Mouse (Mus musculus) kidney, adult 2 months (tissue): ENCODE data around the gene Nmt2. TPM values are rescaled to one million over a fixed set of nuclear protein-coding genes. Genes with fewer than 3 reads are reported as not detected.

Experiments used
- DNase-seq: peaks from one replicate; pipeline ENCODE4 v3.0.0; 2021
- H3K27ac ChIP-seq: fragments of 200-500 bp; 2 replicates; pipeline ENCODE4 v1.5.1; 2012; ENCODE audit warnings: low read depth, low read length, control low read depth, inconsistent platforms; ENCODE audit not compliant: insufficient read depth
- H3K27me3 ChIP-seq: fragments of 200-500 bp; replicated peaks from 2 replicates; pipeline ENCODE4 v1.6.1; 2012; ENCODE audit warnings: mild to moderate bottlenecking, moderate library complexity, low read length, inconsistent platforms; ENCODE audit not compliant: control insufficient read depth, insufficient read depth
- H3K36me3 ChIP-seq: fragments of 200-500 bp; 2 replicates; pipeline ENCODE4 v1.6.1; 2012; ENCODE audit warnings: mild to moderate bottlenecking, moderate library complexity, low read length, inconsistent platforms; ENCODE audit not compliant: control insufficient read depth, insufficient read depth
- H3K4me1 ChIP-seq: fragments of 200-500 bp; 2 replicates; pipeline ENCODE4 v1.6.1; 2011; ENCODE audit warnings: low read length; ENCODE audit not compliant: control insufficient read depth, insufficient read depth
- H3K4me3 ChIP-seq: fragments of 200-500 bp; 2 replicates; pipeline ENCODE4 v1.5.1; 2011; ENCODE audit warnings: mild to moderate bottlenecking, low read depth, low read length, control low read depth; ENCODE audit not compliant: insufficient read depth
- CTCF ChIP-seq: fragments of 200-500 bp; conservative IDR thresholded peaks from 2 replicates; pipeline ENCODE4 v1.5.1; 2011; ENCODE audit warnings: low read depth, mild to moderate bottlenecking, control low read depth, low read length, moderate library complexity, mixed read lengths; ENCODE audit not compliant: insufficient read depth, insufficient read length
- POLR2A ChIP-seq: fragments of 200-500 bp; IDR thresholded peaks from one replicate; pipeline ENCODE4 v1.6.1; 2011; ENCODE audit warnings: low read depth, low read length, control low read depth
- WGBS: fragments of 180-500 bp; shearing (Covaris S2); methylation state at CpG from one replicate; pipeline ENCODE4 v1.1.7; 2018; 5-methylcytosine and 5-hydroxymethylcytosine counted together
- polyA plus RNA-seq: library from polyadenylated mRNA; depleted of rRNA; stranded (reverse); fragments of >200 nt; gene quantifications from 2 replicates; pipeline ENCODE4 v1.2.3, GENCODE M21; 2012

Nmt2 gene
- polyA plus RNA-seq, 1 experiment, result 5.9 TPM

- Histone ChIP-seq H3K27me3 (no peaks in the 10 kb centered on the region), H3K27ac (no peak overlapping the region), H3K4me1 (0 out of 2 replicates have a peak, but pooled peaks cover 5% of the 10 kb centered on the region), H3K36me3 (peaks cover 2% of the 10 kb centered on the region), H3K4me3 (no peak overlapping the region)
- DNase-seq, result no peak
- 81% methylated on average over 1 of the region's 1 CpGs for WGBS
- no peak for TF ChIP-seq CTCF
- TF ChIP-seq POLR2A, result no peak
Observed at GRCm38 (mm10) chr2:3326547-3326946, 42.5 kb downstream of the Nmt2 start.

GRCm38 (mm10) chr2:3327351-3327750 is 43.3 kb downstream of the Nmt2 start:
- no peak overlapping the region for H3K4me3 ChIP-seq
- TF ChIP-seq CTCF, result peak; percentile 69
- no peak for TF ChIP-seq POLR2A
- peak; percentile 74 for DNase-seq
- H3K4me1 ChIP-seq, result 0 out of 2 replicates have a peak, but pooled peaks cover 5% of the 10 kb centered on the region
- no peak overlapping the region for H3K27ac ChIP-seq
- WGBS, result 34% methylated on average over 1 of the region's 1 CpGs
- peaks cover 2% of the 10 kb centered on the region for H3K36me3 ChIP-seq
- no peaks in the 10 kb centered on the region for H3K27me3 ChIP-seq

GRCm38 (mm10) chr2:3331071-3331703 is 47.2 kb downstream of the Nmt2 start:
- no peak overlapping the region for H3K27ac ChIP-seq
- H3K4me1 ChIP-seq, result peaks cover 5% of the 10 kb centered on the region; the same call in 1 of the 2 replicates
- no peak for TF ChIP-seq CTCF
- TF ChIP-seq POLR2A, result no peak
- no peak for DNase-seq
- no peak overlapping the region for H3K4me3 ChIP-seq
- no peaks in the 10 kb centered on the region for H3K27me3 ChIP-seq
- no peaks in the 10 kb centered on the region; the same call in 1 of the 2 replicates for H3K36me3 ChIP-seq
- 61% methylated on average over 5 of the region's 5 CpGs for WGBS

- Histone ChIP-seq H3K36me3 (no peaks in the 10 kb centered on the region; the same call in 1 of the 2 replicates), H3K27me3 (no peaks in the 10 kb centered on the region), H3K27ac (peak overlapping the region; percentile 44; the same call in 1 of the 2 replicates), H3K4me3 (peak overlapping the region; percentile 71), H3K4me1 (peaks cover 5% of the 10 kb centered on the region; the same call in 1 of the 2 replicates)
- under 1% methylated on average over 21 of the region's 21 CpGs for WGBS
- TF ChIP-seq POLR2A (no peak), CTCF (no peak)
- DNase-seq, result no peak
Observed at GRCm38 (mm10) chr2:3332056-3332455, 48.0 kb downstream of the Nmt2 start.

- TF ChIP-seq POLR2A (peak; percentile 21), CTCF (no peak)
- H3K27ac ChIP-seq, result peak within 1 kb of the TSS; percentile 63; the same call in 1 of the 2 replicates
- peak within 1 kb of the TSS; percentile 83 for H3K4me3 ChIP-seq
- peak; percentile 99 for DNase-seq
- WGBS, result under 1% methylated on average over 45 of the region's 45 CpGs
- no peaks in the 10 kb centered on the region; the same call in 1 of the 2 replicates for H3K36me3 ChIP-seq
- peaks cover 5% of the 10 kb centered on the region; the same call in 1 of the 2 replicates for H3K4me1 ChIP-seq
- no peaks in the 10 kb centered on the region for H3K27me3 ChIP-seq
Observed at GRCm38 (mm10) chr2:3332484-3333242, 48.7 kb downstream of the Nmt2 start, which contains the start of gene Rpp38. Gene Rpp38 (minus strand): TSS chr2:3332643.

GRCm38 (mm10) chr2:3333761-3334160 is 49.7 kb downstream of the Nmt2 start:
- no peaks in the 10 kb centered on the region for H3K27me3 ChIP-seq
- H3K4me3 ChIP-seq, result no peak overlapping the region
- TF ChIP-seq POLR2A, result no peak
- peaks cover 5% of the 10 kb centered on the region; the same call in 1 of the 2 replicates for H3K4me1 ChIP-seq
- no peak overlapping the region for H3K27ac ChIP-seq
- WGBS, result 92% methylated on average over 12 of the region's 12 CpGs
- DNase-seq, result no peak
- no peaks in the 10 kb centered on the region; the same call in 1 of the 2 replicates for H3K36me3 ChIP-seq

GRCm38 (mm10) chr2:3335611-3336301 is 51.7 kb downstream of the Nmt2 start, which contains the start of gene Acbd7:
Gene Acbd7 (plus strand): TSS chr2:3336168.
- 2% methylated on average over 20 of the region's 20 CpGs for WGBS
- TF ChIP-seq POLR2A, result no peak
- TF ChIP-seq CTCF, result no peak
- H3K27me3 ChIP-seq, result no peaks in the 10 kb centered on the region
- no peaks in the 10 kb centered on the region for H3K36me3 ChIP-seq
- DNase-seq, result peak; percentile 77
- H3K4me1 ChIP-seq, result peaks cover 5% of the 10 kb centered on the region; the same call in 1 of the 2 replicates
- peak within 1 kb of the TSS; percentile 28 for H3K4me3 ChIP-seq
- no peak within 1 kb of the TSS for H3K27ac ChIP-seq
